Mouse (Mus musculus) adrenal gland, postnatal 10 days (tissue): Measurements from ENCODE around the gene Fhl1. TPM values are rescaled to one million over a fixed set of nuclear protein-coding genes. Genes with fewer than 3 reads are reported as not detected.
A peak's percentile ranks its signal among the peaks of the same experiment; 100 is the strongest.

Source experiments
- DNase-seq: peaks from one replicate; pipeline ENCODE4 v3.0.0; 2021; ENCODE audit warnings: mixed read lengths
- long read RNA-seq, 2 experiments: library from polyadenylated mRNA; stranded (forward); transcript quantifications; one replicate each; pipeline ENCODE4 v2.0.0; 2021
- total RNA-seq, 2 experiments: library from RNA; stranded (reverse); gene quantifications; 2 replicates each; pipeline ENCODE4 v1.2.3; 2021

Fhl1 gene
- total RNA-seq: 100 to 1,000 TPM; 146 to 212 TPM
- long read RNA-seq, experiment 1, transcript Fhl1-201 (7 exons, 2,356 nt): major isoform, 5 of 31 reads
- long read RNA-seq, experiment 1, partial matches to known transcripts: 15 of 31 reads
- long read RNA-seq, experiment 1, other reads (novel, unspliced or antisense): 9 of 31 reads
- long read RNA-seq, experiment 2, partial matches to known transcripts: 4 of 15 reads
- long read RNA-seq, experiment 2, other reads (novel, unspliced or antisense): 10 of 15 reads

DNA sequence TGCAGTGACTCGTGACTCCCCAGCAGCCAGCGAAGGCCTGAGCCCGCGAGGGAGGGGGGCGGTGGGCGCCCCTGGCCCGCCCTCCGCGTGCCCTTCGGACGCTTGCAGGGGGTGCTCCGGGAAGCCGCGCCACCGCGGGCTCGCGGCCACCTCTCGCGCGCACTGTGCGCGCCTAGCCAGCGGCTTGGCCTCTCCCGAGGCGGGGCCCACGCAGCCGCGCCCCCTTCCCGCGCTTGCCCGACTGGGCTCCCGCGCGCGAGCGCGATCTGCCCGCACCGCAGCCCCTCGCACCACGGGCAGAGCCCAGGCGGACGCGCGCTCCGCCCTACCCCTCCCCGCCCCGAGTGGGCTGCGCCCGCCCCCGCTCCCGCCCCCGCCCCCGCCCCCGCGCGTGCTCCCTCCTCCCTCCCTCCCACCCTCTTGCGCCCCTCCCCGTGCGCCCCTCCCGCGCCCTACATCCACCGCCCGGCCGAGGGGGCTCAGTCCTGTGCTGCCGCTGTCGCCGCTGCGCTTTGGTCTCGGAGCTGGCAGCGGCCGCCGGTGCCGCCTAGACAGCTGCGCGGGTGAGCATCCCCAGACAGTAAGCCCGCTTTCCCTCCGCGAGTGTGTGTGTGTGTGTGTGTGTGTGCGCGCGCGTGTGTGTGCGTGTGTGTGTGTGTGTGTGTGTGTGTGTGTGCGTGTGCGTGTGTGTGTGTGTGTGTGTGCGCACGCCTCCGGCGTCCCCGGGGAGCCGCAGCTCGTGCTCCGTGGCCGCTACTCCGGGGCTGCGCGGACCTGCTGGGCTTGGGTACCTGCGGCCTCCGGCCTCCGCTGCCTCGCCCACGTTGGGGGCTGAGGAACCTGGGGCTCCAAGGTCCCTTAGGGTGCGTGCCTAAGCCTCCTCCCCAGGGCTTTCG, at the start of gene Fhl1:
Fhl1 (plus strand) TSS at position 482 of the 896 bp plus-strand sequence.
- peak; percentile 69 for DNase-seq

- no peak for DNase-seq
These were observed 49.3 kb upstream of the Fhl1 start for GRCm38 (mm10) chrX:56682156-56682720.

DNA sequence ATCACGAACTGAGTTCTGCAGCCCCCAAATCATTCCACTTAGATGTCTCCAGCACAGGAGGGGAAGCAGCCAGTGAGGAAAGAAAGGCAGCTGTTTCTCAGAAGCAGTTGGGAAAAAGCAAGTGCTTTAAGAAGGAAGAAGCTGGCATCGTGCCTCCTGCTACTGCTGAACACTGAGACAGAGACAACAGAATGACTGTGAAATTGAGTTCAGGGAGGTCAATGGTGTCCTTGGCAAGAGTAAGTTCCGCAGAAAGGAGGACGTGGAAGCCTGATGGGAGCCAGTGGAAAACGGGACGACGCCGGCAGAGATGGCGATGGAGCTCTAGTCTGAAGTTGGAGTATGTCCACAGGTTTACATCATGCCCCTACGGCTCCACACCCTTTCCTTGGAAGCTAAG, 48.1 kb upstream of the Fhl1 start:
- DNase-seq: no peak

DNA sequence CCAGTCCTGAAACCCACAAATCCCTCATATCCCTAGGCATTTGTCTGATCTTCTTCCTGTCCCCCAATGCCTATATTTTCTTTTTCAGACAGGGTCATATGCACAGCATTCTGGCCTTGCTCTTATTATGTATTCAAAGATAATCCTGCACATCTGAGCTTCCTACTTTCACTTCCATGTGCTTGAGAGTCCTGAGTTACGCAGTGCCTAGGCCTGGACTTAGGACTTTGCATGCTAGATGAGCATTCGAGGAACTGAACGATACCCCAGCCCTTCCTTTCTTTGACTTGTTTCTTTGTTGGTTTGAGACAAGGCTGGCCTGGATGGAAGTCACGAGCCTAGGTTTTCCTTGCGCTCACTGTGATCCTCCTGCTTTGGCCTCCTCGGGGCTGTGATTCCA, 39.0 kb upstream of the Fhl1 start:
- no peak for DNase-seq

GRCm38 (mm10) chrX:56694539-56694938, 37.0 kb upstream of the Fhl1 start:
- no peak for DNase-seq

GRCm38 (mm10) chrX:56697199-56697780, 34.3 kb upstream of the Fhl1 start:
- DNase-seq: no peak

GRCm38 (mm10) chrX:56697886-56698285, 33.7 kb upstream of the Fhl1 start:
- DNase-seq: no peak

DNA sequence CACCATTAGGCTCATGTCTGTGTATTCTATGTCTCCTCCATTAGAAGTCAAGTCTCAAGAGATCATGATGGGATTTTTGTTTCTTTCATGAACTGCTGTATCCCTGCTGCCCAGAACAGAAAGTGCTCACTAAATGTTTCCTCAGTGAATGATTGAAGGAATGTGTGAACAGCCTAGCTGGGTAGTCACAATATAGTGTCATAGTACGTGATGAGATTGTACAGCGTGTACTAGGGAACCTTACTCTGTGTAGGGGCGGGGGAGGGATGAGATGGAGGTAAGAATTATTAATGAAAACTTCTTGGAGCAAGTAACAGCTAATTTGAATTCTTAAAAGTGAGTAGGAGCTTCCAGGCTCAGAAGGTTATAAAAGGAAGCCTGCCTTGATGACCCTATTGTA, 30.3 kb upstream of the Fhl1 start:
- DNase-seq: no peak

GRCm38 (mm10) chrX:56703965-56704562, 27.5 kb upstream of the Fhl1 start:
- no peak for DNase-seq

- DNase-seq: no peak
These were observed 22.8 kb upstream of the Fhl1 start for GRCm38 (mm10) chrX:56708592-56709370.

- DNase-seq: no peak
These were observed 21.1 kb upstream of the Fhl1 start for GRCm38 (mm10) chrX:56710522-56710921.

GRCm38 (mm10) chrX:56712666-56713065, 18.9 kb upstream of the Fhl1 start:
- DNase-seq: no peak

GRCm38 (mm10) chrX:56722559-56722958, 9.0 kb upstream of the Fhl1 start:
- DNase-seq: no peak

DNA sequence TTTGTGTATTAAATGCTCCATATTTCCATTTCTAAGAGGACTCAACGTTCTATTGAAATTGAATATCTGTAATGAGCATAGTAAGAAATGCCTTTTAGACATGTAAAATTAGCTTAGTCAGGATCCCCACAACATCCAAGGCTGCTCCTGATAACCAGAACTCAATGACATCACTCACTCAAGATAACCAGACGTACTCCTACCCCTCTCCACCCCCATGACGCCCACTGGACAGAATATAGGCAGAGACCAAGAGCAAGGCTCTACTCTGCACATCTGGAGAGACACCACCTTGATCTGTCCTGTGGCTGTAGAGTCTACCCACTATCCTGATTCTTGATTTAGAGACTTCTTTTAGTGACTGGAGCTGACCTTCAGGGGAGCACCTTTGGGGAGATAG, 3.1 kb upstream of the Fhl1 start:
- DNase-seq: no peak

DNA sequence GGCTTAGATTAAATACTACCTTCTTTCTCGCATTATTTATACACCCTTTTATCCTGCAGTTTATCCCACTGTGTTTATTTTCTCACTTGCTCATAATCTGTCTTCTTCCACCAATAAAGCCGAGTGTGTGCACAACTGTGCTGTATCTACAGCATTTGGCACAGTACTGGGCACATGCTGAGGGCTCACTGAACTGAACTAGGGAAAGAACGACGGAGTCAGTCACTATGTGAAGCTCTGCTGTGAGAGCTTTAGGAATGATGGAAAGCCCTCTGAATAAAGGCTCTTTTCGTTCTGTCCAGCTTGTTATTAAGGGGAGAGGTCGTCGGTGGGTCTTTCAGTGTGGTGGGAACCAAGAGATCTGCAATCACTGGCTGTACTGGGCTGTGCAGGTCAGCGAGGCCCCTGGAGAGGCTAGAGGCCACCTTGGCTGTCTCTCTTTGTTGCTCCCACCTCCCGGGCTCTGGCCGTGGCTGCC, 720 bp upstream of the Fhl1 start:
- no peak for DNase-seq

- no peak for DNase-seq
These were observed 814 bp downstream of the Fhl1 start for GRCm38 (mm10) chrX:56732401-56732800.

- peak; percentile 10 for DNase-seq
These were observed 2.8 kb downstream of the Fhl1 start for GRCm38 (mm10) chrX:56734436-56734835.

GRCm38 (mm10) chrX:56736226-56736625, 4.6 kb downstream of the Fhl1 start:
- DNase-seq: no peak

GRCm38 (mm10) chrX:56737848-56738554, 6.4 kb downstream of the Fhl1 start:
- DNase-seq: no peak

DNA sequence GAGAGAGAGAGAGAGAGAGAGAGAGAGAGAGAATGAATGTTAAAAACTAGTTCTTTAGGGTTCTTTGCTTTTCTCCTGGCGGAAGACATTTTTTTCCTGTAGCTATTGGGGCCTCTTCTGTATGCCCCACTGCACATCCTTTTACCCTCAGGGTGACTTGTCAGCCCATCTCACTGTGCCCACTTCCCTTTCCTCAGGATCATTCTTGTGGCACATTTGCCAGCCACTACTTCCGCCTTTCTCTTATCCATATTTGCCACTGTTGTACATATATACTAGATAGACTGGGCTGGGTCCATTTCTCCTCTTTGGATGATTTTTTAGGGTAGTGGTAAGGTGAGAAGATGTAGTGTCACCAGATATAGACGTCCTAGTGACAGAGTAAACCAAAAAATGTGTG, 9.8 kb downstream of the Fhl1 start:
- DNase-seq: no peak

GRCm38 (mm10) chrX:56751536-56751935, 19.9 kb downstream of the Fhl1 start:
- no peak for DNase-seq
